Mouse (Mus musculus): Measurements from ENCODE around the gene Col5a1.

Col5a1 gene

DNA sequence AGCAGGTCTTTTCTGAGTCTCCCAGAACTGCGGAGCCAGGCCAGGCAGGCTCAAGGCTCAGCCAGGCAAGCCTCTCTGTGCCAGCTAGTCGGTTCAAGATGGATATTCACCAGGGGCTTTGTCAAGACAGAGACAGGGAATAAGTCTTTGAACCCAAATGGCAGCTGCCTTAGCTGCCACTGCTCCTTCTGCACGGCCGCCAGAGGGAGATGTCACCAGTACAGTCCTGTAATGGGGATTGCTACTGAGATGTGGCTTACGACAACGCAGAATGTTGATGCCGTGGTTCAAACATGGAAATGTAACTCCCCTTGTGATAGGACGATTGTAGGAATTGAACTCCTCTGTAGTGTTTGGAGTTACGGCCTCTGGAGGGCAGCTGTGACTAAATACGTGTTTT is 199.9 kb downstream of the Col5a1 start:
- Histone ChIP-seq H3K9me3 (ENCODE audit: low read length) (no peaks in the 10 kb centered on the region), H3K4me3 (replicated peaks; ENCODE audit: low read length) (no peak overlapping the region), H3K27me3 (ENCODE audit: insufficient read depth, low read length) (no peaks in the 10 kb centered on the region), H3K36me3 (ENCODE audit: insufficient read depth, low read length) (no peaks in the 10 kb centered on the region), H3K4me1 (replicated peaks; ENCODE audit: low read depth, low read length) (no peaks in the 10 kb centered on the region)
- no peak for TF ChIP-seq POU5F1 (IDR thresholded peaks at IDR 0.05; ENCODE audit: borderline replicate concordance, low read length)
- no peak for TF ChIP-seq CTCF (conservative IDR thresholded peaks at IDR 0.05; ENCODE audit: low read length)
- no peak for TF ChIP-seq NANOG (IDR thresholded peaks at IDR 0.05; ENCODE audit: borderline replicate concordance, low read length)

GRCm38 (mm10) chr2:28089095-28089494 is 202.9 kb downstream of the Col5a1 start:
- Histone ChIP-seq H3K27me3 (ENCODE audit: insufficient read depth, low read length) (peaks cover 3% of the 10 kb centered on the region; the same call in 1 of the 2 replicates), H3K4me3 (replicated peaks; ENCODE audit: low read length) (no peak overlapping the region), H3K9me3 (ENCODE audit: low read length) (no peaks in the 10 kb centered on the region), H3K36me3 (ENCODE audit: insufficient read depth, low read length) (no peaks in the 10 kb centered on the region), H3K4me1 (replicated peaks; ENCODE audit: low read depth, low read length) (no peaks in the 10 kb centered on the region)
- TF ChIP-seq CTCF (conservative IDR thresholded peaks at IDR 0.05; ENCODE audit: low read length) (no peak), POU5F1 (IDR thresholded peaks at IDR 0.05; ENCODE audit: borderline replicate concordance, low read length) (no peak), NANOG (IDR thresholded peaks at IDR 0.05; ENCODE audit: borderline replicate concordance, low read length) (no peak)
